Mouse (Mus musculus) hindbrain, embryonic 14.5 days (tissue): ENCODE data around the gene Uxs1. TPM values are rescaled to one million over a fixed set of nuclear protein-coding genes. Genes with fewer than 3 reads are reported as not detected.

Experiments used
- ATAC-seq: fragments of 200-750 bp; cut with Nextera tagmentation; 2 replicates; pipeline ENCODE4 v1.8.0; 2017; ENCODE audit warnings: moderate number of reproducible peaks, mild to moderate bottlenecking, moderate TSS enrichment, moderate library complexity; ENCODE audit not compliant: low FRiP score
- DNase-seq: peaks from one replicate; pipeline ENCODE4 v3.0.0-alpha.2; 2015; ENCODE audit warnings: low spot score
- H3K27ac ChIP-seq: fragments of 300-500 bp; sonication (generic); 2 replicates; pipeline ENCODE4 v1.5.1; 2014; ENCODE audit warnings: mild to moderate bottlenecking, moderate library complexity
- H3K27me3 ChIP-seq: fragments of 300-500 bp; sonication (generic); 2 replicates; pipeline ENCODE4 v1.6.1; 2014; ENCODE audit warnings: mild to moderate bottlenecking, low read length, mixed read lengths; ENCODE audit not compliant: control insufficient read depth, insufficient read depth
- H3K36me3 ChIP-seq: fragments of 300-500 bp; sonication (generic); replicated peaks from 2 replicates; pipeline ENCODE4 v1.6.1; 2014; ENCODE audit not compliant: control insufficient read depth, insufficient read depth
- H3K4me1 ChIP-seq: fragments of 300-500 bp; sonication (generic); replicated peaks from 2 replicates; pipeline ENCODE4 v1.6.1; 2014; ENCODE audit warnings: antibody characterized with exemption, low read length, mixed read lengths; ENCODE audit not compliant: control insufficient read depth, insufficient read depth
- H3K4me2 ChIP-seq: fragments of 300-500 bp; sonication (generic); replicated peaks from 2 replicates; pipeline ENCODE4 v1.6.1; 2014; ENCODE audit warnings: mild to moderate bottlenecking, moderate library complexity
- H3K4me3 ChIP-seq: fragments of 300-500 bp; sonication (generic); replicated peaks from 2 replicates; pipeline ENCODE4 v1.5.1; 2014; ENCODE audit warnings: mild to moderate bottlenecking, low read length
- H3K9ac ChIP-seq: fragments of 300-500 bp; sonication (generic); 2 replicates; pipeline ENCODE4 v1.6.1; 2014
- H3K9me3 ChIP-seq: fragments of 300-500 bp; sonication (generic); 2 replicates; pipeline ENCODE4 v1.6.1; 2016; ENCODE audit warnings: low read length; ENCODE audit not compliant: control insufficient read depth
- WGBS: fragments of 180-500 bp; shearing (Covaris S2); extraction: QIAGEN DNeasy Blood & Tissue Kit; methylation state at CpG from one replicate; pipeline ENCODE4 v1.1.7; 2014; 5-methylcytosine and 5-hydroxymethylcytosine counted together
- polyA plus RNA-seq: library from polyadenylated mRNA; unstranded; fragments of >200 nt; fragmentation: Nextera tagmentation; extraction: Ambion mirVana; gene quantifications from 2 replicates; pipeline ENCODE4 v1.2.1, GENCODE M21; 2014

The Uxs1 gene
- polyA plus RNA-seq, 1 experiment from 2014 or later, result 17.7 TPM

- no peak overlapping the region for H3K4me3 ChIP-seq
- no peaks in the 10 kb centered on the region for H3K4me1 ChIP-seq
- no peak overlapping the region for H3K27ac ChIP-seq
- ATAC-seq (no peak), DNase-seq (peak; percentile 54)
- no peak overlapping the region for H3K9ac ChIP-seq
- H3K36me3 ChIP-seq, result peaks cover 50% of the 10 kb centered on the region
- H3K27me3 ChIP-seq, result no peaks in the 10 kb centered on the region
- no peak overlapping the region for H3K4me2 ChIP-seq
- H3K9me3 ChIP-seq, result no peaks in the 10 kb centered on the region
Observed at GRCm38 (mm10) chr1:43760085-43760484, 67.5 kb downstream of the Uxs1 start.

DNA sequence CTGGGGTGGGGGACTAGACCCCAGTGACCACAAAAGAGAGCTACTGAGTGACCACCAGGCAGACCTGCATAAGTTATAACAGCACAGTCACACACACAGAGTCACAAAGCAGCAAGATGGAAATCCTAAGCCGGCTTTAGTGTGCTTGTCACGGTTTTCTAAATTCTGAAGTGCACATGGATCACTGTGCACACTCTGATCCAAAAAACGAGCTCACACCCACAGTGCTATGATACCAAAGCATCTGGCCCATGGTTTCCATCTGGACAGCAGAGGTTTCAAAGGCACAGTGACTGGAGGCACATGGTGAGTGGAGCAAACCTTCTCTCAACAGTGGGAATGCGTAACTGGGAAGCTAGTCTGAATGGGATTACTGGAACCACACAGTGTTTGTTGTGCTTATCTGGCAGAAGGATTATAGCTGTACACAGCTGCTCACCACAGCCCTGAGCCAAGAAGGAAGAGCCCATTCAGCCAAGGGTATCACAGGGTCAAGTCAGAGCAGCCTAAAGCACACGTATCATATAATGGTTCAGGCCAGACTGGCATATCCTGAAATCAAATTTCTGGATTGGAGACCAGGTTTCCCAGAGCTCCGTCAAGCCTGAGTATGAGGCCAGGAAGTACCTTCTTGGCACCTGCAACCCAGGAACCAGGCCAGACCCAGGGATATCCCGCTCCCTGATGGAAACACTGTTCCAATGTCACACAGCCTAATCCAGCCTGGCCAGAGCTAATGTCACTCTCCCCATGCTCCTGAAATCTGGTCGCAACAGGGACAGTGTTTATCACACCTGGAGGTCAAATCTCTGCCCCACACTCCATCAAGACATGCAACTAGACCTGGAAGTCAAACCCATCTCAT lies 72.9 kb downstream of the Uxs1 start:
- Histone ChIP-seq H3K36me3 (peaks cover 62% of the 10 kb centered on the region), H3K4me2 (no peak overlapping the region), H3K27ac (no peak overlapping the region), H3K4me3 (no peak overlapping the region), H3K27me3 (no peaks in the 10 kb centered on the region), H3K4me1 (no peaks in the 10 kb centered on the region), H3K9ac (no peak overlapping the region), H3K9me3 (no peaks in the 10 kb centered on the region)
- DNase-seq (no peak), ATAC-seq (peak; percentile 59)
- WGBS, result 88% methylated on average over 8 of the region's 8 CpGs

GRCm38 (mm10) chr1:43738519-43738894 lies 89.1 kb downstream of the Uxs1 start:
- no peaks in the 10 kb centered on the region for H3K9me3 ChIP-seq
- H3K4me1 ChIP-seq, result no peaks in the 10 kb centered on the region
- H3K4me3 ChIP-seq, result no peak overlapping the region
- no peaks in the 10 kb centered on the region for H3K36me3 ChIP-seq
- no peak overlapping the region for H3K27ac ChIP-seq
- no peak for DNase-seq
- H3K9ac ChIP-seq, result no peak overlapping the region
- H3K27me3 ChIP-seq, result no peaks in the 10 kb centered on the region
- peak; percentile 36; the same call in 1 of the 2 replicates for ATAC-seq
- WGBS, result 88% methylated on average over 10 of the region's 10 CpGs
- H3K4me2 ChIP-seq, result no peak overlapping the region

GRCm38 (mm10) chr1:43737812-43738518 lies 89.6 kb downstream of the Uxs1 start:
- Histone ChIP-seq H3K4me1 (no peaks in the 10 kb centered on the region), H3K27ac (no peak overlapping the region), H3K4me2 (no peak overlapping the region), H3K4me3 (no peak overlapping the region), H3K9ac (no peak overlapping the region), H3K27me3 (no peaks in the 10 kb centered on the region), H3K9me3 (no peaks in the 10 kb centered on the region), H3K36me3 (no peaks in the 10 kb centered on the region)
- peak; percentile 77; the same call in 1 of the 2 replicates for ATAC-seq
- WGBS, result 73% methylated on average over 7 of the region's 7 CpGs
- peak; percentile 69 for DNase-seq

DNA sequence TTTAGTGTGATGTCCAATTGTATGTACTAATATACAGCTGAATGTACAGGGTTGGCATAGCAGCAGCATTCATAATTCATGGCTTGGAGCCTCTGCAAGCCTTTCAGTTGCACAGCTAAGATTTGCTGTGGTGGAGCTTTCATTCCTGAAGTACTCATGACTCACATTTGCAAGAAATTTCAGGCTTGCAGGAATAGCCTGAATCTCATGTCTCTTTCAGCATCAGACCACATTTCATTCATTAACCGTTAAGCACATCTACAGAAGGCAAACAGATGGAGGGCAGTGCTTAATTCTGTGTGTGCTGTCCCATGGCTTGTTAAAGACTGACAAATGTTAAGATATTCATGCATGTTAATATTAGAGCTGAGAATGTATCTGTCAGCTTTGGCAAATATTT lies 94.9 kb downstream of the Uxs1 start:
- 76% methylated on average over 1 of the region's 1 CpGs for WGBS
- Histone ChIP-seq H3K4me1 (no peaks in the 10 kb centered on the region), H3K36me3 (no peaks in the 10 kb centered on the region), H3K9me3 (no peaks in the 10 kb centered on the region), H3K4me2 (no peak overlapping the region), H3K9ac (no peak overlapping the region), H3K27me3 (no peaks in the 10 kb centered on the region), H3K27ac (no peak overlapping the region), H3K4me3 (no peak overlapping the region)
- DNase-seq, result no peak
- no peak for ATAC-seq

DNA sequence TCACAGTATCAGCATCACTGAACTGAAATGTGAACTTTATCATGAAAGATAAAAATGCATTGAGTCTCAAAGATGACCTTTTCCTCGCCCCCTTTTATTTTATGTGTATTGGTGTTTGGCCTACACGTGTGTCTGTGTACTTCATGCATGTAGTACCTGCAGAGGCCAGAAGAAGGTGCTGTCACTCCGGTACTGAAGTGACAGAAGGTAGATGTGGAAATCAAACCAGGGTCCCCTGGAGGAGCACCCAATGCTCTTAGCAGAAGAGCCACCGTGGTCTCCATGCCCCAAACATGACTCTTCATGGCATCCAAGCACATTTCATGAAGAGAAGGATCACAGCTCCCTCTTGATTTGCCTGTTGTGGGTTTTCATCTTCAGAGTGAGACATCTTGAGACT lies 95.5 kb downstream of the Uxs1 start:
- Histone ChIP-seq H3K9ac (no peak overlapping the region), H3K4me1 (no peaks in the 10 kb centered on the region), H3K27me3 (no peaks in the 10 kb centered on the region), H3K9me3 (no peaks in the 10 kb centered on the region), H3K36me3 (no peaks in the 10 kb centered on the region), H3K4me3 (no peak overlapping the region), H3K27ac (no peak overlapping the region), H3K4me2 (no peak overlapping the region)
- ATAC-seq, result no peak
- DNase-seq, result no peak
- WGBS, result 86% methylated on average over 4 of the region's 4 CpGs

GRCm38 (mm10) chr1:43730491-43730924 lies 97.1 kb downstream of the Uxs1 start, which contains the start of gene 1500015O10Rik:
1500015O10Rik (plus strand) TSS chr1:43730602.
- DNase-seq (peak; percentile 83), ATAC-seq (peak; percentile 94)
- no peaks in the 10 kb centered on the region for H3K36me3 ChIP-seq
- H3K4me2 ChIP-seq, result 0 out of 2 replicates have a peak within 1 kb of the TSS, but pooled peaks have one; percentile 7
- H3K27me3 ChIP-seq, result no peaks in the 10 kb centered on the region
- no peaks in the 10 kb centered on the region for H3K4me1 ChIP-seq
- H3K9ac ChIP-seq, result no peak within 1 kb of the TSS
- H3K9me3 ChIP-seq, result no peaks in the 10 kb centered on the region
- 50% methylated on average over 16 of the region's 16 CpGs for WGBS
- no peak within 1 kb of the TSS for H3K27ac ChIP-seq
- H3K4me3 ChIP-seq, result no peak within 1 kb of the TSS

GRCm38 (mm10) chr1:43722459-43722858 lies 105.1 kb downstream of the Uxs1 start:
- ATAC-seq (no peak), DNase-seq (no peak)
- H3K36me3 ChIP-seq, result no peaks in the 10 kb centered on the region
- no peaks in the 10 kb centered on the region for H3K27me3 ChIP-seq
- no peaks in the 10 kb centered on the region for H3K9me3 ChIP-seq
- 64% methylated on average over 1 of the region's 1 CpGs for WGBS
- no peak overlapping the region for H3K4me3 ChIP-seq
- H3K4me1 ChIP-seq, result no peaks in the 10 kb centered on the region
- H3K27ac ChIP-seq, result no peak overlapping the region
- H3K4me2 ChIP-seq, result no peak overlapping the region
- no peak overlapping the region for H3K9ac ChIP-seq

GRCm38 (mm10) chr1:43718793-43719192 lies 108.8 kb downstream of the Uxs1 start:
- Histone ChIP-seq H3K27ac (no peak overlapping the region), H3K4me3 (no peak overlapping the region), H3K4me1 (no peaks in the 10 kb centered on the region), H3K9me3 (no peaks in the 10 kb centered on the region), H3K36me3 (no peaks in the 10 kb centered on the region), H3K9ac (no peak overlapping the region), H3K27me3 (no peaks in the 10 kb centered on the region), H3K4me2 (no peak overlapping the region)
- DNase-seq (no peak), ATAC-seq (no peak)
- WGBS, result 85% methylated on average over 2 of the region's 2 CpGs
